Mouse (Mus musculus) thymus, adult 2 months (tissue): ENCODE data around the gene Eid2.

Source experiments
- CTCF ChIP-seq: fragments of 200-500 bp; IDR thresholded peaks from 2 replicates; pipeline ENCODE4 v1.5.1; 2012; ENCODE audit warnings: mild to moderate bottlenecking, control low read depth, low read length, moderate library complexity, borderline replicate concordance; ENCODE audit not compliant: control insufficient read depth, poor library complexity, insufficient read depth; ENCODE audit errors: extremely low read depth
- POLR2A ChIP-seq: fragments of 200-500 bp; IDR thresholded peaks from 2 replicates; pipeline ENCODE4 v1.6.1; 2012; ENCODE audit warnings: mild to moderate bottlenecking, low read length, control low read depth, moderate library complexity; ENCODE audit not compliant: control insufficient read depth, poor library complexity, insufficient read depth; ENCODE audit errors: extremely low read depth

DNA sequence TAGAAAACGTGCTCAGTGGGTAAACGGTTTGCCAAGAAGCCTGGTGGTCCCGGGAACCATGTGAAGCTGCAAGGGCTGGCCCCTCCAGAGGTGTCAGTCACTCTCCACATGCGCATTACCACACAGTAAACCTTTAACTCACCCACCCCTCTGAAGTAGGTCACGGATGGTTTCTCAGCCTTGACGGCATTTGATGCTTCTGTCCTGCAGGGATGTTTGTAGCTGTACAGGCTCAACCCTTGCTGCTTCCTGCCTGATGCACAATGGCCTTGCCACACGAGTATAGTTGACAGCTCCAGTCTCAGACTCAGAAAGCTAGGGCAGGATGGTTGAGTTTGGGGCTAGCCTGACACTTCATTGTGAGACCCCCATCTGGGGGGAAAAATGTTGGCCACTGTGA lies 12.9 kb downstream of the Eid2 start:
- TF ChIP-seq CTCF (no peak), POLR2A (no peak)
